Mouse (Mus musculus) MEL (cell line): Measurements from ENCODE around the gene Atp2a2. TPM values are rescaled to one million over a fixed set of nuclear protein-coding genes. Genes with fewer than 3 reads are reported as not detected.

Experiments
- DNase-seq: peaks from one replicate; pipeline ENCODE4 v3.0.0; 2011; ENCODE audit warnings: low read depth, low spot score
- H3K27ac ChIP-seq: 2 replicates; pipeline ENCODE4 v1.5.1; 2012; ENCODE audit warnings: low read depth, mild to moderate bottlenecking, control low read depth, low read length, moderate library complexity; ENCODE audit not compliant: control insufficient read depth
- H3K27me3 ChIP-seq, 2 experiments: fragments of 150-350 bp in 1 of 2; sonication (generic) in 1 of 2; 2 replicates each; pipeline ENCODE4 v1.6.1; 2012; ENCODE audit warnings: low read length in 2 of 2, mild to moderate bottlenecking in 2 of 2, improper control_type of control experiment in 1 of 2, moderate library complexity in 1 of 2; ENCODE audit not compliant: insufficient read depth in 2 of 2, control insufficient read depth in 1 of 2
- H3K36me3 ChIP-seq, 2 experiments: 2 replicates each; pipeline ENCODE4 v1.6.1; 2012 to 2014; ENCODE audit warnings: low read length in 2 of 2, improper control_type of control experiment in 1 of 2, inconsistent platforms in 1 of 2, mild to moderate bottlenecking in 1 of 2; ENCODE audit not compliant: insufficient read depth in 2 of 2, control insufficient read depth in 1 of 2
- H3K4me1 ChIP-seq, 2 experiments: fragments of 150-350 bp in 1 of 2; sonication (generic) in 1 of 2; 2 replicates each; pipeline ENCODE4 v1.6.1; 2012; ENCODE audit warnings: low read length in 2 of 2, improper control_type of control experiment in 1 of 2, mild to moderate bottlenecking in 1 of 2; ENCODE audit not compliant: insufficient read depth in 2 of 2, control insufficient read depth in 1 of 2
- H3K4me3 ChIP-seq, 2 experiments: fragments of 150-350 bp in 1 of 2; sonication (generic) in 1 of 2; 2 replicates each; pipeline ENCODE4 v1.5.1; 2012; ENCODE audit warnings: low read depth in 2 of 2, low read length in 2 of 2, mild to moderate bottlenecking in 2 of 2, moderate library complexity in 2 of 2, control low read depth in 1 of 2, improper control_type of control experiment in 1 of 2; ENCODE audit not compliant: control insufficient read depth in 1 of 2, insufficient read depth in 1 of 2
- H3K79me2 ChIP-seq: 2 replicates; pipeline ENCODE4 v1.6.1; 2012; ENCODE audit warnings: mild to moderate bottlenecking, low read length, moderate library complexity; ENCODE audit not compliant: control insufficient read depth, poor library complexity, insufficient read depth
- H3K9ac ChIP-seq: 2 replicates; pipeline ENCODE4 v1.6.1; 2012; ENCODE audit warnings: low read depth, mild to moderate bottlenecking, control low read depth, low read length, moderate library complexity; ENCODE audit not compliant: control insufficient read depth, poor library complexity, severe bottlenecking
- H3K9me3 ChIP-seq: fragments of 150-350 bp; sonication (generic); replicated peaks from 2 replicates; pipeline ENCODE4 v1.6.1; 2012; ENCODE audit warnings: mild to moderate bottlenecking, low read length, improper control_type of control experiment, moderate library complexity; ENCODE audit not compliant: insufficient read depth
- BHLHE40 ChIP-seq: IDR thresholded peaks from 2 replicates; pipeline ENCODE4 v1.6.1; 2012; ENCODE audit warnings: low read depth, mild to moderate bottlenecking, inconsistent platforms, low read length, improper control_type of control experiment, borderline replicate concordance
- CHD2 ChIP-seq: IDR thresholded peaks from 2 replicates; pipeline ENCODE4 v1.6.1; 2011; ENCODE audit warnings: low read length, improper control_type of control experiment
- CTCF ChIP-seq, 3 experiments: IDR thresholded peaks in 2 of 3; conservative IDR thresholded peaks in 1 of 3; 2 replicates each; pipeline ENCODE4 v1.5.1; 2011 to 2012; ENCODE audit warnings: low read length in 3 of 3, low read depth in 2 of 3, mild to moderate bottlenecking in 2 of 3, improper control_type of control experiment in 1 of 3, inconsistent platforms in 1 of 3, mixed read lengths in 1 of 3, moderate library complexity in 1 of 3; ENCODE audit not compliant: control insufficient read depth in 1 of 3, insufficient read depth in 1 of 3, poor library complexity in 1 of 3, severe bottlenecking in 1 of 3
- ELF1 ChIP-seq: IDR thresholded peaks from 2 replicates; pipeline ENCODE4 v1.6.1; 2014; ENCODE audit warnings: low read depth, mild to moderate bottlenecking, inconsistent platforms, low read length, improper control_type of control experiment, moderate library complexity
- EP300 ChIP-seq, 2 experiments: IDR thresholded peaks; 2 replicates each; pipeline ENCODE4 v1.6.1; 2011; ENCODE audit warnings: improper control_type of control experiment in 2 of 2, low read length in 2 of 2, low read depth in 1 of 2, mild to moderate bottlenecking in 1 of 2
- GABPA ChIP-seq: IDR thresholded peaks from 2 replicates; pipeline ENCODE4 v1.6.1; 2012; ENCODE audit warnings: low read depth, mild to moderate bottlenecking, inconsistent platforms, low read length, improper control_type of control experiment, moderate library complexity
- HCFC1 ChIP-seq: IDR thresholded peaks from 2 replicates; pipeline ENCODE4 v1.6.1; 2012; ENCODE audit warnings: low read depth, mild to moderate bottlenecking, inconsistent platforms, low read length, improper control_type of control experiment, moderate library complexity
- JUND ChIP-seq: IDR thresholded peaks from 2 replicates; pipeline ENCODE4 v1.6.1; 2011; ENCODE audit warnings: low read depth, mild to moderate bottlenecking, improper control_type of control experiment, low read length
- KAT2A ChIP-seq: conservative IDR thresholded peaks from 2 replicates; pipeline ENCODE4 v1.6.1; 2012; ENCODE audit warnings: low read depth, low read length, improper control_type of control experiment, inconsistent platforms
- MAX ChIP-seq: IDR thresholded peaks from 2 replicates; pipeline ENCODE4 v1.6.1; 2011; ENCODE audit warnings: low read length, improper control_type of control experiment
- MAZ ChIP-seq: IDR thresholded peaks from 2 replicates; pipeline ENCODE4 v1.6.1; 2012; ENCODE audit warnings: low read depth, mild to moderate bottlenecking, inconsistent platforms, low read length, improper control_type of control experiment
- MXI1 ChIP-seq: IDR thresholded peaks from 2 replicates; pipeline ENCODE4 v1.6.1; 2011; ENCODE audit warnings: mild to moderate bottlenecking, low read depth, low read length, improper control_type of control experiment
- MYB ChIP-seq: IDR thresholded peaks from 2 replicates; pipeline ENCODE4 v1.6.1; 2011; ENCODE audit warnings: mild to moderate bottlenecking, low read depth, low read length, improper control_type of control experiment
- MYC ChIP-seq: IDR thresholded peaks from 2 replicates; pipeline ENCODE4 v1.6.1; 2011; ENCODE audit warnings: low read depth, mild to moderate bottlenecking, low read length, improper control_type of control experiment, moderate library complexity
- NRF1 ChIP-seq: IDR thresholded peaks from 2 replicates; pipeline ENCODE4 v1.6.1; 2014; ENCODE audit warnings: low read depth, mild to moderate bottlenecking, inconsistent platforms, low read length, improper control_type of control experiment, moderate library complexity; ENCODE audit not compliant: poor library complexity, insufficient read depth, severe bottlenecking
- POLR2A ChIP-seq, 2 experiments: IDR thresholded peaks; 2 replicates each; pipeline ENCODE4 v1.6.1; 2011 to 2012; ENCODE audit warnings: low read length in 2 of 2, mild to moderate bottlenecking in 2 of 2, control low read depth in 1 of 2, improper control_type of control experiment in 1 of 2, low read depth in 1 of 2, moderate library complexity in 1 of 2; ENCODE audit not compliant: control insufficient read depth in 1 of 2, insufficient read depth in 1 of 2, poor library complexity in 1 of 2
- RCOR1 ChIP-seq: IDR thresholded peaks from 2 replicates; pipeline ENCODE4 v1.6.1; 2012; ENCODE audit warnings: low read depth, mild to moderate bottlenecking, inconsistent platforms, low read length, improper control_type of control experiment
- TAL1 ChIP-seq: IDR thresholded peaks from 2 replicates; pipeline ENCODE4 v1.6.1; 2012; ENCODE audit warnings: mild to moderate bottlenecking, inconsistent platforms, low read length, moderate library complexity, mixed read lengths
- TBP ChIP-seq: IDR thresholded peaks from 2 replicates; pipeline ENCODE4 v1.8.0; 2011; ENCODE audit warnings: low read depth, low read length, improper control_type of control experiment
- UBTF ChIP-seq: IDR thresholded peaks from 2 replicates; pipeline ENCODE4 v1.6.1; 2012; ENCODE audit warnings: low read depth, mild to moderate bottlenecking, inconsistent platforms, low read length, improper control_type of control experiment, moderate library complexity, borderline replicate concordance; ENCODE audit not compliant: insufficient read depth
- USF1 ChIP-seq: IDR thresholded peaks from 2 replicates; pipeline ENCODE4 v1.6.1; 2014; ENCODE audit warnings: low read depth, mild to moderate bottlenecking, inconsistent platforms, low read length, improper control_type of control experiment, moderate library complexity
- ZC3H11A ChIP-seq: IDR thresholded peaks from 2 replicates; pipeline ENCODE4 v1.6.1; 2012; ENCODE audit warnings: low read depth, mild to moderate bottlenecking, inconsistent platforms, low read length, improper control_type of control experiment
- ZKSCAN1 ChIP-seq: IDR thresholded peaks from 2 replicates; pipeline ENCODE4 v1.6.1; 2012; ENCODE audit warnings: low read depth, mild to moderate bottlenecking, inconsistent platforms, low read length, improper control_type of control experiment, moderate library complexity
- ZMIZ1 ChIP-seq: IDR thresholded peaks from 2 replicates; pipeline ENCODE4 v1.6.1; 2012; ENCODE audit warnings: low read depth, mild to moderate bottlenecking, inconsistent platforms, low read length, improper control_type of control experiment, moderate library complexity
- ZNF384 ChIP-seq: IDR thresholded peaks from 2 replicates; pipeline ENCODE4 v1.6.1; 2012; ENCODE audit warnings: low read depth, mild to moderate bottlenecking, inconsistent platforms, low read length, improper control_type of control experiment
- polyA plus RNA-seq, 2 experiments: library from polyadenylated mRNA; stranded (reverse) in 1 of 2; unstranded in 1 of 2; fragments of >175 nt in 1 of 2; fragments of >200 nt in 1 of 2; gene quantifications; 2 replicates each; pipeline versions ENCODE4 v1.2.1 to v1.2.4; 2012; ENCODE audit warnings: low replicate concordance in 2 of 2, low read depth in 1 of 2; ENCODE audit not compliant: insufficient read length in 2 of 2, insufficient read depth in 1 of 2, missing spikeins in 1 of 2
- total RNA-seq: library from RNA; depleted of rRNA; stranded (reverse); fragments of 300-350 nt; gene quantifications from 2 replicates; pipeline ENCODE4 v1.2.3, GENCODE M21; 2012

Atp2a2 gene
- total and polyA plus RNA-seq, 3 experiments = 117 to 199 (median 176) TPM

GRCm38 (mm10) chr5:122496990-122497389 is 5.0 kb downstream of the Atp2a2 start:
- peaks cover 60% of the 10 kb centered on the region for H3K79me2 ChIP-seq
- peaks cover 49 to 52% of the 10 kb centered on the region in 2 experiments for H3K36me3 ChIP-seq
- no peak overlapping the region for H3K4me3 ChIP-seq
- H3K9me3 ChIP-seq = no peaks in the 10 kb centered on the region
- H3K4me1 ChIP-seq = peaks cover 10 to 13% of the 10 kb centered on the region in 2 experiments; a peak in 3 of 4 replicates
- H3K27ac ChIP-seq = no peak overlapping the region
- DNase-seq = no peak
- no peak for TF ChIP-seq KAT2A
- no peak for TF ChIP-seq HCFC1
- TF ChIP-seq CTCF (IDR thresholded peaks at IDR 0.05 in 2 of 3, conservative IDR thresholded peaks at IDR 0.05 in 1 of 3; ENCODE audit: control insufficient read depth in 1 of 3, insufficient read depth in 1 of 3, low read depth in 2 of 3, low read length in 3 of 3, poor library complexity in 1 of 3, severe bottlenecking in 1 of 3) = no peak
- H3K27me3 ChIP-seq = no peaks in the 10 kb centered on the region
- H3K9ac ChIP-seq = no peak overlapping the region

- H3K9me3 ChIP-seq = no peaks in the 10 kb centered on the region
- peaks cover 44% of the 10 kb centered on the region for H3K79me2 ChIP-seq
- H3K36me3 ChIP-seq = peaks cover 40 to 70% of the 10 kb centered on the region in 2 experiments
- H3K4me1 ChIP-seq = peaks cover 4 to 12% of the 10 kb centered on the region in 2 experiments; a peak in 3 of 4 replicates
- TF ChIP-seq MXI1 = no peak
- TF ChIP-seq TAL1 = no peak
- no peak for TF ChIP-seq POLR2A (IDR thresholded peaks at IDR 0.05; ENCODE audit: control insufficient read depth in 1 of 2, insufficient read depth in 1 of 2, low read depth in 1 of 2, low read length in 2 of 2, poor library complexity in 1 of 2)
- no peak for TF ChIP-seq MAZ
- TF ChIP-seq MAX = no peak
- TF ChIP-seq BHLHE40 = no peak
- no peak for TF ChIP-seq CTCF (IDR thresholded peaks at IDR 0.05 in 2 of 3, conservative IDR thresholded peaks at IDR 0.05 in 1 of 3; ENCODE audit: control insufficient read depth in 1 of 3, insufficient read depth in 1 of 3, low read depth in 2 of 3, low read length in 3 of 3, poor library complexity in 1 of 3, severe bottlenecking in 1 of 3)
- TF ChIP-seq GABPA = no peak
- no peak for TF ChIP-seq ZMIZ1
- no peak for TF ChIP-seq EP300 (IDR thresholded peaks at IDR 0.05; ENCODE audit: low read depth in 1 of 2, low read length in 2 of 2)
- TF ChIP-seq ZKSCAN1 = no peak
- no peak for TF ChIP-seq MYC
- no peak for DNase-seq
- H3K27me3 ChIP-seq = no peaks in the 10 kb centered on the region
- H3K9ac ChIP-seq = no peak overlapping the region
- no peak overlapping the region for H3K4me3 ChIP-seq
- no peak overlapping the region for H3K27ac ChIP-seq
These were observed 7.6 kb downstream of the Atp2a2 start for GRCm38 (mm10) chr5:122494449-122494848.

GRCm38 (mm10) chr5:122493035-122493434 is 9.0 kb downstream of the Atp2a2 start:
- no peaks in the 10 kb centered on the region for H3K9me3 ChIP-seq
- no peak overlapping the region for H3K27ac ChIP-seq
- H3K4me3 ChIP-seq = no peak overlapping the region
- no peaks in the 10 kb centered on the region for H3K27me3 ChIP-seq
- peaks cover 2 to 4% of the 10 kb centered on the region in 2 experiments; a peak in 3 of 4 replicates for H3K4me1 ChIP-seq
- H3K9ac ChIP-seq = no peak overlapping the region
- DNase-seq = no peak
- peaks cover 30 to 72% of the 10 kb centered on the region in 2 experiments for H3K36me3 ChIP-seq
- peaks cover 38% of the 10 kb centered on the region for H3K79me2 ChIP-seq
- no peak for TF ChIP-seq MYB
- no peak for TF ChIP-seq RCOR1
- no peak for TF ChIP-seq HCFC1
- no peak for TF ChIP-seq JUND
- TF ChIP-seq UBTF = no peak
- no peak for TF ChIP-seq ZKSCAN1
- no peak for TF ChIP-seq ZC3H11A
- no peak for TF ChIP-seq ELF1
- TF ChIP-seq TBP = no peak
- TF ChIP-seq GABPA = no peak
- no peak for TF ChIP-seq NRF1
- no peak for TF ChIP-seq ZNF384
- TF ChIP-seq KAT2A = no peak
- no peak for TF ChIP-seq CHD2
- no peak for TF ChIP-seq EP300 (IDR thresholded peaks at IDR 0.05; ENCODE audit: low read depth in 1 of 2, low read length in 2 of 2)
- no peak for TF ChIP-seq USF1
